Mouse (Mus musculus) ES-E14 (cell line): ENCODE results near the gene Cct8.
"Not testable (repeated sequence)": the region's sequence is repeated elsewhere in the genome, so short reads cannot be mapped to it uniquely, and the experiment has no call there.

ENCODE experiments used
- CHD2 ChIP-seq: IDR thresholded peaks from 2 replicates; pipeline ENCODE4 v1.6.1; 2014; ENCODE audit warnings: mild to moderate bottlenecking, low read depth, low read length, inconsistent platforms
- HCFC1 ChIP-seq: IDR thresholded peaks from 2 replicates; pipeline ENCODE4 v1.6.1; 2012; ENCODE audit warnings: low read length, inconsistent platforms, borderline replicate concordance; ENCODE audit not compliant: insufficient read depth
- MAFK ChIP-seq: IDR thresholded peaks from 2 replicates; pipeline ENCODE4 v1.6.1; 2014; ENCODE audit warnings: mild to moderate bottlenecking, low read depth, low read length, inconsistent platforms; ENCODE audit not compliant: insufficient read depth
- ZNF384 ChIP-seq: IDR thresholded peaks from 2 replicates; pipeline ENCODE4 v1.6.1; 2012; ENCODE audit warnings: low read depth, low read length, inconsistent platforms

DNA sequence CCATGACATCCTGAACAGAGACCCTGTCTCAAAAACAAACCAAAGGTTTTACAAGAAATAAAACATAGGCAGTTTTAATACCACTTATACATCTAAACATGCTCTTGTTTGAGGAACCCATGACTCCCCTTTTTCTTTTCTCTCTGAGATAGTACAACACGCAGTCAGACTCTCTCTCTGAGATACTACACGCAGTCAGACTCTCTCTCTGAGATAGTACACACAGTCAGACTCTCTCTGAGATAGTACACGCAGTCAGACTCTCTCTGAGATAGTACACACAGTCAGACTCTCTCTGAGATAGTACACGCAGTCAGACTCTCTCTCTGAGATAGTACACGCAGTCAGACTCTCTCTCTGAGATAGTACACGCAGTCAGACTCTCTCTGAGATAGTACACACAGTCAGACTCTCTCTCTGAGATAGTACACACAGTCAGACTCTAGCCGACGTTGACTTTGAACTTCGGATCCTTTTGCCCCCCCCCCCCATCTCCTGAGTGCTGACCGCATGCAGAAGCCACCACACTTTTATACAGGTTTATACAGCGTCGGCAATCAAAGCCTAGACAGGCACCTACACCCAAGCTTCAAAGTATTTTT, 3.4 kb downstream of the Cct8 start:
- not testable (repeated sequence) for TF ChIP-seq HCFC1, ZNF384, MAFK, CHD2
